Mouse (Mus musculus) stomach, postnatal 0 days (tissue): ENCODE measurements at regions not wholly inside any gene's neighbourhood (a gene's known extent, or its start where the extent isn't known, plus 50 kb on each side); places are given as distances from the start of the nearest gene placed in this dataset.

Experiments
- ATAC-seq: fragments of 200-750 bp; cut with Nextera tagmentation; 2 replicates; pipeline ENCODE4 v1.8.0; 2017; ENCODE audit not compliant: low FRiP score, low TSS enrichment
- DNase-seq: peaks from one replicate; pipeline ENCODE4 v3.0.0-alpha.2; 2016; ENCODE audit warnings: low spot score
- H3K27ac ChIP-seq: fragments of 300-500 bp; sonication (generic); replicated peaks from 2 replicates; pipeline ENCODE4 v1.5.1; 2014; ENCODE audit warnings: mild to moderate bottlenecking, control low read depth
- H3K27me3 ChIP-seq: fragments of 300-500 bp; sonication (generic); 2 replicates; pipeline ENCODE4 v1.6.1; 2014; ENCODE audit warnings: low read length; ENCODE audit not compliant: control insufficient read depth, insufficient read depth
- H3K36me3 ChIP-seq: fragments of 300-500 bp; sonication (generic); 2 replicates; pipeline ENCODE4 v1.6.1; 2014; ENCODE audit warnings: low read length, mixed read lengths; ENCODE audit not compliant: control insufficient read depth, insufficient read depth
- H3K4me1 ChIP-seq: fragments of 300-500 bp; sonication (generic); replicated peaks from 2 replicates; pipeline ENCODE4 v1.6.1; 2014; ENCODE audit warnings: antibody characterized with exemption; ENCODE audit not compliant: control insufficient read depth, insufficient read depth
- H3K4me2 ChIP-seq: fragments of 300-500 bp; sonication (generic); replicated peaks from 2 replicates; pipeline ENCODE4 v1.6.1; 2014; ENCODE audit warnings: low read depth, mild to moderate bottlenecking, control low read depth, moderate library complexity
- H3K4me3 ChIP-seq: fragments of 300-500 bp; sonication (generic); 2 replicates; pipeline ENCODE4 v1.5.1; 2014; ENCODE audit warnings: low read depth, low read length, control low read depth
- H3K9ac ChIP-seq: fragments of 300-500 bp; sonication (generic); 2 replicates; pipeline ENCODE4 v1.6.1; 2014; ENCODE audit warnings: mild to moderate bottlenecking, low read length, control low read depth, mixed read lengths
- H3K9me3 ChIP-seq: fragments of 300-500 bp; sonication (generic); 2 replicates; pipeline ENCODE4 v1.6.1; 2016; ENCODE audit warnings: low read length; ENCODE audit not compliant: control insufficient read depth
- CTCF ChIP-seq: IDR thresholded peaks from 2 replicates; pipeline ENCODE4 v1.5.1; 2016; ENCODE audit warnings: antibody characterized with exemption, low read depth, mild to moderate bottlenecking, moderate library complexity
- EP300 ChIP-seq: optimal IDR thresholded peaks from 2 replicates; pipeline ENCODE3; 2016; ENCODE audit warnings: antibody characterized with exemption
- WGBS: fragments of 180-500 bp; shearing (Covaris S2); extraction: QIAGEN DNeasy Blood & Tissue Kit; methylation state at CpG from one replicate; pipeline ENCODE4 v1.1.7; 2014; 5-methylcytosine and 5-hydroxymethylcytosine counted together

DNA sequence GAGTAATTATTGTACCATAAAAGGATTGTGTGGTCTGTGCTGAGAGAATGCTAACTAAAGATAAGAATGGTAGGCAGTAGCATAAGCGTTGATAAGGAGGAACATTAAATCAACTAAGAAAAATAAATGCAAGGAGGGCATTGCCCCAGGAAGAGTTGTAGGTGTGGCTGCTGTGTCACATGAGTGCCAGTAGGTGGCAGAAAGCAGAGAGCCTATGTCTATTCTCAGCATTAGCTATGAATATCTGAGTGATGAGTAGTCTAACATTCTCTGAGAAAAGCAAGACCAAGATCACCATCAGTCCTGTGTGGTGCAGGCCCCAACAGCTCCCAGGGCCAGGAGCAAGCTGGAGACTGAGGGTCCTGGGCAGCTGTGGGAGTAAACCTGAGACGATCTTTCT, 828.8 kb downstream of the Stim2 start:
- ATAC-seq (no peak), DNase-seq (no peak)
- no peak overlapping the region for H3K4me2 ChIP-seq
- H3K27ac ChIP-seq: no peak overlapping the region
- H3K27me3 ChIP-seq: no peaks in the 10 kb centered on the region
- no peaks in the 10 kb centered on the region for H3K9me3 ChIP-seq
- H3K4me1 ChIP-seq: no peaks in the 10 kb centered on the region
- H3K9ac ChIP-seq: no peak overlapping the region
- TF ChIP-seq EP300: no peak
- peak; percentile 44 for TF ChIP-seq CTCF
- no peak overlapping the region for H3K4me3 ChIP-seq
- WGBS: 77% methylated on average over 2 of the region's 2 CpGs
- H3K36me3 ChIP-seq: no peaks in the 10 kb centered on the region
